ENCODE assay signal across 16 mouse cellular contexts in the genomic region with DNA sequence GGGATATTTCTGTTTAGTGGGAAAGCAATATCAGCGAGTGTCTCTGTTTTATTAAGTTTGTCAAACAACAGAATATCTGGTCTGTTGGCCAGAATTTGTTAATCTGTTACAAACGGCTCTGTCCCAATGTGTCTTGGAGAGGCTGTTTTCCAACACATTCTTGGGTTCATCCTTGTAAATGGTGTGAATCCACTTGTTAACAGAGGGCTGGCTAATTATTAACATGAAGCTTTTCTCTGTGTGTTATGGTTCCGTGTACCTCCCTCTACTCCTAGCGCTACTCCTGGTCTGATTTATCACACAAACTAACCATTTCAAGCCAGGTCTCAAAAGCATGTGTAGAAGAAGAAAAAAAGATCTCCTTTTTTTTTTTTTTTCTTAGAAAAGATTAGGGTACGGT.
"Had no signal": no experiment of that assay in that cellular context is flagged by ENCODE, and none has a peak within 500 bp of the region (broad histone marks: within the 10 kb centered on the region; RNA-seq: fewer than 3 reads in every experiment).

No protein-coding gene starts in this region.

- H3K4me3 ChIP-seq: left cerebral cortex, adult 2 months; lung, embryonic 15.5 days; neural tube, embryonic 12.5 days had no signal

- H3K27me3 ChIP-seq: lung, embryonic 15.5 days; neural tube, embryonic 12.5 days had no signal

- ATAC-seq: hindbrain, postnatal 0 days; inflammation-experienced regulatory T-cells, adult 6 months had no signal

- H3K27ac ChIP-seq: hindbrain, embryonic 14.5 days; hindbrain, postnatal 0 days; left cerebral cortex, adult 2 months; liver, embryonic 14.5 days; lung, embryonic 15.5 days; neural tube, embryonic 12.5 days had no signal

- H3K36me3 ChIP-seq: lung, embryonic 15.5 days; neural tube, embryonic 12.5 days had no signal

- H3K9ac ChIP-seq: hindbrain, embryonic 14.5 days; liver, embryonic 14.5 days; lung, embryonic 15.5 days; neural tube, embryonic 12.5 days had no signal

- H3K4me2 ChIP-seq: hindbrain, embryonic 14.5 days; liver, embryonic 11.5 days; lung, embryonic 15.5 days; midbrain, embryonic 11.5 days; neural tube, embryonic 12.5 days had no signal

- H3K4me1 ChIP-seq: lung, embryonic 15.5 days; neural tube, embryonic 12.5 days had no signal

- H3K9me3 ChIP-seq: lung, embryonic 15.5 days; neural tube, embryonic 12.5 days had no signal

- DNase-seq: layer of hippocampus, postnatal 36 days; lung, adult 18-20 months; lung, postnatal 10 days; lung, postnatal 4 days; midbrain, embryonic 14.5 days; thymus, adult 18-20 months; thymus, postnatal 36 days had no signal
